Mouse (Mus musculus) midbrain, postnatal 0 days (tissue): Measurements from ENCODE around the gene Rheb. TPM values are rescaled to one million over a fixed set of nuclear protein-coding genes. Genes with fewer than 3 reads are reported as not detected.

Experiments
- ATAC-seq: fragments of 200-750 bp; cut with Nextera tagmentation; 2 replicates; pipeline ENCODE4 v1.8.0; 2017; ENCODE audit warnings: moderate number of reproducible peaks, mild to moderate bottlenecking, moderate TSS enrichment, moderate library complexity; ENCODE audit not compliant: low FRiP score
- DNase-seq: peaks from one replicate; pipeline ENCODE4 v3.0.0-alpha.2; 2015; ENCODE audit warnings: low spot score
- H3K27ac ChIP-seq: fragments of 300-500 bp; sonication (generic); 2 replicates; pipeline ENCODE4 v1.5.1; 2014; ENCODE audit warnings: low read depth, mild to moderate bottlenecking, low read length, mixed read lengths
- H3K27me3 ChIP-seq: fragments of 300-500 bp; sonication (generic); 2 replicates; pipeline ENCODE4 v1.6.1; 2014; ENCODE audit warnings: low read length, control low read depth, mixed read lengths; ENCODE audit not compliant: insufficient read depth
- H3K36me3 ChIP-seq: fragments of 300-500 bp; sonication (generic); 2 replicates; pipeline ENCODE4 v1.6.1; 2014; ENCODE audit warnings: low read length, control low read depth, mixed read lengths; ENCODE audit not compliant: insufficient read depth
- H3K4me1 ChIP-seq: fragments of 300-500 bp; sonication (generic); 2 replicates; pipeline ENCODE4 v1.6.1; 2014; ENCODE audit warnings: mild to moderate bottlenecking, control low read depth, antibody characterized with exemption, low read length, mixed read lengths; ENCODE audit not compliant: insufficient read depth
- H3K4me2 ChIP-seq: fragments of 300-500 bp; sonication (generic); 2 replicates; pipeline ENCODE4 v1.6.1; 2014; ENCODE audit warnings: low read depth, mild to moderate bottlenecking, low read length, mixed read lengths; ENCODE audit not compliant: poor library complexity, severe bottlenecking
- H3K4me3 ChIP-seq: fragments of 300-500 bp; sonication (generic); 2 replicates; pipeline ENCODE4 v1.5.1; 2014; ENCODE audit warnings: low read depth, mild to moderate bottlenecking, low read length, moderate library complexity
- H3K9ac ChIP-seq: fragments of 300-500 bp; sonication (generic); replicated peaks from 2 replicates; pipeline ENCODE4 v1.6.1; 2014; ENCODE audit warnings: mild to moderate bottlenecking, low read length, moderate library complexity, mixed read lengths; ENCODE audit not compliant: poor library complexity, severe bottlenecking
- H3K9me3 ChIP-seq: fragments of 300-500 bp; sonication (generic); 2 replicates; pipeline ENCODE4 v1.6.1; 2016; ENCODE audit warnings: low read length, control low read depth
- CTCF ChIP-seq: IDR thresholded peaks from 2 replicates; pipeline ENCODE4 v1.5.1; 2016; ENCODE audit warnings: antibody characterized with exemption, mild to moderate bottlenecking
- WGBS: fragments of 180-500 bp; shearing (Covaris S2); extraction: QIAGEN DNeasy Blood & Tissue Kit; methylation state at CpG from one replicate; pipeline ENCODE4 v1.1.7; 2014; 5-methylcytosine and 5-hydroxymethylcytosine counted together
- polyA plus RNA-seq: library from polyadenylated mRNA; unstranded; fragments of >200 nt; fragmentation: Nextera tagmentation; extraction: Ambion mirVana; gene quantifications from 2 replicates; pipeline ENCODE4 v1.2.1, GENCODE M21; 2015
- total RNA-seq: library from RNA; depleted of rRNA; stranded (reverse); fragments of >200 nt; gene quantifications from 2 replicates; pipeline ENCODE4 v1.2.3, GENCODE M21; 2014

The Rheb gene
- total and polyA plus RNA-seq, 2 experiments from 2014 or later = 96.0 to 291 TPM

- 94% methylated on average over 11 of the region's 11 CpGs for WGBS
- H3K9me3 ChIP-seq = no peaks in the 10 kb centered on the region
- H3K27ac ChIP-seq = no peak overlapping the region
- H3K4me1 ChIP-seq = no peaks in the 10 kb centered on the region
- no peak overlapping the region for H3K4me2 ChIP-seq
- no peak overlapping the region for H3K9ac ChIP-seq
- H3K27me3 ChIP-seq = no peaks in the 10 kb centered on the region
- H3K36me3 ChIP-seq = peaks cover 50% of the 10 kb centered on the region
- TF ChIP-seq CTCF = no peak
- no peak overlapping the region for H3K4me3 ChIP-seq
- no peak for DNase-seq
- ATAC-seq = no peak
Observed at GRCm38 (mm10) chr5:24877836-24878624, 35.6 kb upstream of the Rheb start.

DNA sequence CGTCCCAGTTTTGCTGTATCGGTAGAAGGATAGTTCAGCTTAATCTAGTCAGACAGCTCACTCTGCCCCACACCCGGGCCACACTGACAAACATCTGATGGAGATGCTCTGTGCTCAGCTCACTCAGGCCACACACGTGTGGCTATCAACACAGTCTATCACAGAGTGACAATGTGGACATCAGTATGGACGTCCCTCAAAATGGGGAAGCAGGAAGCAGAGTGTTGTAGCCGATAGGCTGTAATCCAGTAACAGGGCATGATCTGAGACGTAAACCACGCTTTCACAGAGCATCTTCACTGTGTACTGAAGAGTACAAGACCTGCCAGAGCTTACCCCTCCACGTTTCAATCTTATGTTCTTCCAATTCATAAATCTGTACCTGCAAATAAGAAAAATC is 34.2 kb upstream of the Rheb start:
- H3K9me3 ChIP-seq = no peaks in the 10 kb centered on the region
- H3K4me1 ChIP-seq = no peaks in the 10 kb centered on the region
- no peak for TF ChIP-seq CTCF
- no peak overlapping the region for H3K9ac ChIP-seq
- H3K4me3 ChIP-seq = no peak overlapping the region
- 90% methylated on average over 9 of the region's 9 CpGs for WGBS
- no peak for ATAC-seq
- no peak overlapping the region for H3K27ac ChIP-seq
- DNase-seq = no peak
- no peak overlapping the region for H3K4me2 ChIP-seq
- no peaks in the 10 kb centered on the region for H3K27me3 ChIP-seq
- peaks cover 45% of the 10 kb centered on the region for H3K36me3 ChIP-seq

- Histone ChIP-seq H3K9ac (no peak overlapping the region), H3K36me3 (peaks cover 36% of the 10 kb centered on the region)
Observed at GRCm38 (mm10) chr5:24874111-24874510, 31.7 kb upstream of the Rheb start.

GRCm38 (mm10) chr5:24873221-24873620 is 30.8 kb upstream of the Rheb start:
- no peak for TF ChIP-seq CTCF

More at GRCm38 (mm10) chr5:24874111-24874510, 31.7 kb upstream of the Rheb start:
- Histone ChIP-seq H3K4me2 (no peak overlapping the region), H3K27ac (no peak overlapping the region), H3K4me1 (no peaks in the 10 kb centered on the region), H3K4me3 (no peak overlapping the region), H3K9me3 (no peaks in the 10 kb centered on the region), H3K27me3 (no peaks in the 10 kb centered on the region)
- DNase-seq = peak; percentile 26
- no peak for ATAC-seq
- WGBS = 89% methylated on average over 4 of the region's 4 CpGs
- no peak for TF ChIP-seq CTCF

GRCm38 (mm10) chr5:24871276-24871675 is 28.9 kb upstream of the Rheb start:
- WGBS = 92% methylated on average over 12 of the region's 12 CpGs
- no peaks in the 10 kb centered on the region for H3K27me3 ChIP-seq
- no peaks in the 10 kb centered on the region for H3K9me3 ChIP-seq
- ATAC-seq = no peak
- H3K4me2 ChIP-seq = no peak overlapping the region
- H3K4me3 ChIP-seq = no peak overlapping the region
- H3K9ac ChIP-seq = no peak overlapping the region
- TF ChIP-seq CTCF = no peak
- H3K36me3 ChIP-seq = peaks cover 35% of the 10 kb centered on the region
- DNase-seq = no peak
- no peaks in the 10 kb centered on the region for H3K4me1 ChIP-seq
- H3K27ac ChIP-seq = no peak overlapping the region

More at GRCm38 (mm10) chr5:24873221-24873620, 30.8 kb upstream of the Rheb start:
- no peak overlapping the region for H3K27ac ChIP-seq
- 79% methylated on average over 6 of the region's 6 CpGs for WGBS
- DNase-seq (no peak), ATAC-seq (no peak)
- no peaks in the 10 kb centered on the region for H3K4me1 ChIP-seq
- no peak overlapping the region for H3K4me3 ChIP-seq
- no peak overlapping the region for H3K9ac ChIP-seq
- no peaks in the 10 kb centered on the region for H3K9me3 ChIP-seq
- no peaks in the 10 kb centered on the region for H3K27me3 ChIP-seq
- no peak overlapping the region for H3K4me2 ChIP-seq
- peaks cover 39% of the 10 kb centered on the region for H3K36me3 ChIP-seq

- TF ChIP-seq CTCF = no peak
- H3K4me1 ChIP-seq = no peaks in the 10 kb centered on the region
- H3K4me3 ChIP-seq = no peak overlapping the region
- H3K27me3 ChIP-seq = no peaks in the 10 kb centered on the region
- WGBS = 62% methylated on average over 11 of the region's 11 CpGs
- no peak overlapping the region for H3K9ac ChIP-seq
- ATAC-seq = 0 out of 2 replicates have a peak, but pooled peaks have one; percentile 49
- no peaks in the 10 kb centered on the region for H3K9me3 ChIP-seq
- peak; percentile 47 for DNase-seq
- no peak overlapping the region for H3K4me2 ChIP-seq
- no peak overlapping the region for H3K27ac ChIP-seq
- peaks cover 25% of the 10 kb centered on the region for H3K36me3 ChIP-seq
Observed at GRCm38 (mm10) chr5:24869796-24870289, 27.4 kb upstream of the Rheb start.
